Mouse (Mus musculus): Measurements from ENCODE around the gene Olfr430. TPM values are rescaled to one million over a fixed set of nuclear protein-coding genes. Genes with fewer than 3 reads are reported as not detected.

Olfr430 gene
- polyA plus RNA-seq, 1 experiment from 2014 or later, result not detected

DNA sequence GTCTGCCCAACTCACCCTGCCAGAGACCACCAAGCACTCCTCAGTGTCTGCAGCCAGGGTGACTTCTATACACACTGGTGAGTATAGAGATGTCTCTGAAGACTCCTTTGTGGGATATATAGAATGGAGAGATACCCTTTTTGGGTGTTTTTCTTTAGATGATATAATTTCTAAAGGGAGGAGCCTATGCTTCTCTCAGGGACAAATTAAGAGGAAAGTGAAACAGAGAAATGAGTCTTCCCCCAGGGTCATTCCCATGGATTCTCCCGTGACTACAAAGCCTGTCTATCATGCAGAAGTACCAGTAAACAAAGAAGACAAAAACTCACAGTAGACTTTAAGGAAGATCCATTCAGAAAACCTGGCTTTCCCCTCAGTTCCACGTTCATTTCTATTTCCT lies 54.7 kb downstream of the Olfr430 start, which contains the start of gene Olfr231:
Gene Olfr231, minus strand, starts transcription at position 101 of the 400 bp plus-strand sequence.
- no peak within 1 kb of the TSS for H3K27ac ChIP-seq (ENCODE audit: low read depth, low read length)
- no peaks in the 10 kb centered on the region for H3K9me3 ChIP-seq (ENCODE audit: control insufficient read depth, low read length)
- no peak within 1 kb of the TSS for H3K4me2 ChIP-seq (ENCODE audit: low read depth)
- 63% methylated on average over 2 of the region's 2 CpGs for WGBS
- no peak within 1 kb of the TSS for H3K4me3 ChIP-seq (ENCODE audit: low read depth, low read length)
- no peaks in the 10 kb centered on the region for H3K27me3 ChIP-seq (ENCODE audit: control insufficient read depth, insufficient read depth, low read length)
- ATAC-seq (ENCODE audit: insufficient read depth, low FRiP score, low TSS enrichment), result no peak
- DNase-seq (ENCODE audit: low spot score), result no peak
- no peaks in the 10 kb centered on the region for H3K4me1 ChIP-seq (ENCODE audit: control insufficient read depth, insufficient read depth, low read length)
- no peaks in the 10 kb centered on the region for H3K36me3 ChIP-seq (ENCODE audit: control insufficient read depth, insufficient read depth, low read length)
- no peak within 1 kb of the TSS for H3K9ac ChIP-seq (ENCODE audit: low read length)

Other genes with a start within 250 kb of the Olfr430 start
- 0.50 and 0.93 TPM in 2 replicates for gene Ifi211, start 153.6 kb upstream of the Olfr430 start, polyA plus RNA-seq (2014; fragmentation: Nextera tagmentation; extraction: Ambion mirVana)
- gene Mndal, start 124.1 kb upstream of the Olfr430 start, polyA plus RNA-seq (2014; fragmentation: Nextera tagmentation; extraction: Ambion mirVana), result 0.42 and 0.48 TPM in 2 replicates
- gene Ifi203, start 123.9 kb upstream of the Olfr430 start, polyA plus RNA-seq (2014; fragmentation: Nextera tagmentation; extraction: Ambion mirVana), result 0.49 TPM in 1 of 2 replicates, not detected in the other
- gene Ifi202b, start 83.9 kb upstream of the Olfr430 start, polyA plus RNA-seq (2014; fragmentation: Nextera tagmentation; extraction: Ambion mirVana), result not detected in 2 replicates
- gene Ifi205, start 34.8 kb upstream of the Olfr430 start, polyA plus RNA-seq (2014; fragmentation: Nextera tagmentation; extraction: Ambion mirVana), result not detected in 2 replicates
- gene Olfr433, start 25.9 kb upstream of the Olfr430 start, polyA plus RNA-seq (2014; fragmentation: Nextera tagmentation; extraction: Ambion mirVana), result not detected in 2 replicates
- gene Olfr432, start 17.4 kb upstream of the Olfr430 start, polyA plus RNA-seq (2014; fragmentation: Nextera tagmentation; extraction: Ambion mirVana), result not detected in 2 replicates
- not detected in 2 replicates for gene Olfr429, start 17.7 kb downstream of the Olfr430 start, polyA plus RNA-seq (2014; fragmentation: Nextera tagmentation; extraction: Ambion mirVana)
- not detected in 2 replicates for gene Olfr427, start 30.3 kb downstream of the Olfr430 start, polyA plus RNA-seq (2014; fragmentation: Nextera tagmentation; extraction: Ambion mirVana)
- gene Olfr231, start 54.6 kb downstream of the Olfr430 start, polyA plus RNA-seq (2014; fragmentation: Nextera tagmentation; extraction: Ambion mirVana), result not detected in 2 replicates
- not detected in 2 replicates for gene Olfr424, start 64.9 kb downstream of the Olfr430 start, polyA plus RNA-seq (2014; fragmentation: Nextera tagmentation; extraction: Ambion mirVana)
- not detected in 2 replicates for gene Olfr420, start 89.0 kb downstream of the Olfr430 start, polyA plus RNA-seq (2014; fragmentation: Nextera tagmentation; extraction: Ambion mirVana)
- 2.5 TPM in 2 replicates for gene Spta1, start 106.2 kb downstream of the Olfr430 start, polyA plus RNA-seq (2014; fragmentation: Nextera tagmentation; extraction: Ambion mirVana)
- gene Olfr419, start 185.5 kb downstream of the Olfr430 start, polyA plus RNA-seq (2014; fragmentation: Nextera tagmentation; extraction: Ambion mirVana), result not detected in 2 replicates

All from neural tube, embryonic 11.5 days (tissue).